Mouse (Mus musculus): Measurements from ENCODE around the gene Kcnip3. TPM values are rescaled to one million over a fixed set of nuclear protein-coding genes. Genes with fewer than 3 reads are reported as not detected.

The Kcnip3 gene
- total RNA-seq, 2 experiments from 2014 or later = 32.3 to 36.6 TPM

GRCm38 (mm10) chr2:127479210-127479609, 42.7 kb downstream of the Kcnip3 start:
- intact Hi-C loops (cut with DNase I) = no loop called here
- no peak for DNase-seq

GRCm38 (mm10) chr2:127472279-127472678, 49.6 kb downstream of the Kcnip3 start:
- no peak for DNase-seq
- intact Hi-C loops (cut with DNase I) = no loop called here

- DNase-seq = no peak
- intact Hi-C loops (cut with DNase I) = no loop called here
Measured at GRCm38 (mm10) chr2:127471281-127471680, 50.6 kb downstream of the Kcnip3 start.

GRCm38 (mm10) chr2:127470661-127471060, 51.2 kb downstream of the Kcnip3 start:
- DNase-seq = no peak
- intact Hi-C loops (cut with DNase I) = no loop called here

- no peak for DNase-seq
- intact Hi-C loops (cut with DNase I) = no loop called here
Measured at GRCm38 (mm10) chr2:127470183-127470582, 51.7 kb downstream of the Kcnip3 start.

GRCm38 (mm10) chr2:127462314-127462713, 59.6 kb downstream of the Kcnip3 start:
- DNase-seq = peak; percentile 62
- intact Hi-C loops (cut with DNase I) = loop anchor here (2.0 kb wide), 1 partner anchor 96 kb away; no protein-coding TSS in a partner anchor

GRCm38 (mm10) chr2:127461351-127461750, 60.5 kb downstream of the Kcnip3 start:
- intact Hi-C loops (cut with DNase I) = no loop called here

GRCm38 (mm10) chr2:127459341-127459740, 62.6 kb downstream of the Kcnip3 start:
- intact Hi-C loops (cut with DNase I) = no loop called here

More at GRCm38 (mm10) chr2:127461351-127461750, 60.5 kb downstream of the Kcnip3 start:
- DNase-seq = no peak

GRCm38 (mm10) chr2:127453764-127454163, 68.1 kb downstream of the Kcnip3 start:
- DNase-seq = peak; percentile 80
- intact Hi-C loops (cut with DNase I) = no loop called here

More at GRCm38 (mm10) chr2:127459341-127459740, 62.6 kb downstream of the Kcnip3 start:
- no peak for DNase-seq

GRCm38 (mm10) chr2:127453141-127453540, 68.8 kb downstream of the Kcnip3 start:
- intact Hi-C loops (cut with DNase I) = no loop called here
- DNase-seq = no peak

- intact Hi-C loops (cut with DNase I) = no loop called here
- DNase-seq = no peak
Measured at GRCm38 (mm10) chr2:127451748-127452147, 70.1 kb downstream of the Kcnip3 start.

- intact Hi-C loops (cut with DNase I) = no loop called here
Measured at GRCm38 (mm10) chr2:127449691-127450090, 72.2 kb downstream of the Kcnip3 start.

GRCm38 (mm10) chr2:127446847-127447246, 75.0 kb downstream of the Kcnip3 start:
- intact Hi-C loops (cut with DNase I) = no loop called here
- no peak for DNase-seq

More at GRCm38 (mm10) chr2:127449691-127450090, 72.2 kb downstream of the Kcnip3 start:
- DNase-seq = no peak

- peak; percentile 93 for DNase-seq
- intact Hi-C loops (cut with DNase I) = no loop called here
Measured at GRCm38 (mm10) chr2:127444055-127444789, 77.7 kb downstream of the Kcnip3 start, which contains the start of gene Fahd2a. Gene Fahd2a, minus strand, starts transcription at chr2:127444565.

- DNase-seq = no peak
Measured at GRCm38 (mm10) chr2:127437697-127438096, 84.2 kb downstream of the Kcnip3 start.

GRCm38 (mm10) chr2:127435554-127435953, 86.3 kb downstream of the Kcnip3 start:
- no peak for DNase-seq
- intact Hi-C loops (cut with DNase I) = no loop called here

More at GRCm38 (mm10) chr2:127437697-127438096, 84.2 kb downstream of the Kcnip3 start:
- intact Hi-C loops (cut with DNase I) = no loop called here

- intact Hi-C loops (cut with DNase I) = no loop called here
- peak; percentile 33 for DNase-seq
Measured at GRCm38 (mm10) chr2:127435135-127435534, 86.8 kb downstream of the Kcnip3 start.

GRCm38 (mm10) chr2:127433487-127434295, 88.2 kb downstream of the Kcnip3 start:
- no peak for DNase-seq
- intact Hi-C loops (cut with DNase I) = no loop called here

GRCm38 (mm10) chr2:127430238-127430637, 91.7 kb downstream of the Kcnip3 start:
- intact Hi-C loops (cut with DNase I) = loop anchor here (2.0 kb wide), 1 partner anchor 67 kb away; the partner anchor contains the start of gene Adra2b
- DNase-seq = peak; percentile 41

GRCm38 (mm10) chr2:127424977-127425376, 96.9 kb downstream of the Kcnip3 start, which contains the start of gene Gpat2:
Gene Gpat2, plus strand, starts transcription at chr2:127425199.
- intact Hi-C loops (cut with DNase I) = no loop called here
- DNase-seq = no peak

- intact Hi-C loops (cut with DNase I) = no loop called here
- DNase-seq = no peak
Measured at GRCm38 (mm10) chr2:127418266-127418970, 103.5 kb downstream of the Kcnip3 start.
